Mouse (Mus musculus) brain, embryonic 14.5 days (tissue): ENCODE measurements around the gene Upp2.

Source experiments
- CTCF ChIP-seq: fragments of 200-500 bp; IDR thresholded peaks from 2 replicates; pipeline ENCODE4 v1.5.1; 2012; ENCODE audit warnings: inconsistent platforms, mild to moderate bottlenecking, moderate library complexity, borderline replicate concordance; ENCODE audit not compliant: insufficient read depth, insufficient read length; ENCODE audit errors: extremely low read depth
- POLR2A ChIP-seq: fragments of 200-500 bp; IDR thresholded peaks from 2 replicates; pipeline ENCODE4 v1.6.1; 2012; ENCODE audit warnings: mild to moderate bottlenecking, inconsistent platforms, borderline replicate concordance; ENCODE audit not compliant: poor library complexity, insufficient read depth, insufficient read length, severe bottlenecking; ENCODE audit errors: extremely low read depth

DNA sequence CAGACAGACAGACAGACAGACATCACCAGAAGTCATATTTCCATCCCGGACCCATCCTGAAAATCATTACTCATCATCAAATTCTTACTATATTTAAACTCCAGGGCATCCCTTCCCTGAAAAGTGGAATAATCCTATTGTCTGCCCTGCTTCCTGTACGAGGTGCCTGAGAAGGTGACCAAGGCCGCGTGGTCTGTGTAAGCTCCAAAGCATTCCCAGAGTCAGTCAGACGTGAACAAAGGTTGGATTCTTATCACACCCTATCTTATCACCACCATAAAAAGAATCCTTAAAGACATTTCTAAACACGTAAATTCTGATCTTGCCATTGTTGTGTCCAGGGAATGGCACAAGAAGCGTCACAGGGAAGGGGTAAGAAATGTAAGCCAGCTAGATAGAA, 18.2 kb upstream of the Upp2 start:
- TF ChIP-seq POLR2A (no peak), CTCF (no peak)
